17 mouse cellular contexts compared by ENCODE assay signal in genomic region chr6:42391796-42392330, GRCm38 (mm10). TPM values are rescaled to one million over a fixed set of nuclear protein-coding genes. Genes with fewer than 3 reads are reported as not detected.
A peak's percentile ranks its signal among the peaks of the same experiment; 100 is the strongest.
DNase-seq lines count a peak whose midpoint lies in the region; ATAC-seq and TF ChIP-seq lines count a peak whose summit lies in the region.
"Had no signal": no experiment of that assay in that cellular context is flagged by ENCODE, and none has a peak within 500 bp of the region (broad histone marks: within the 10 kb centered on the region; RNA-seq: fewer than 3 reads in every experiment).

No protein-coding gene starts in this region.

- no peak for TF ChIP-seq POLR2A in kidney, adult 2 months (IDR thresholded peaks at IDR 0.05; ENCODE audit: low read depth, low read length)

- TF ChIP-seq CTCF in kidney, adult 2 months (conservative IDR thresholded peaks at IDR 0.05; ENCODE audit: insufficient read depth, insufficient read length, low read depth, low read length), result no peak
- TF ChIP-seq CTCF in stomach, postnatal 0 days (IDR thresholded peaks at IDR 0.05; ENCODE audit: low read depth), result no peak
- no peak for TF ChIP-seq CTCF in lung, postnatal 0 days (IDR thresholded peaks at IDR 0.05)

- ATAC-seq in stomach, embryonic 14.5 days (ENCODE audit: insufficient number of reproducible peaks, insufficient read depth, low FRiP score, low read depth), result no peak
- no peak for ATAC-seq in stomach, postnatal 0 days (ENCODE audit: low FRiP score, low TSS enrichment)
- ATAC-seq in lung, postnatal 0 days, result peak; percentile 67
- no peak for ATAC-seq in midbrain, embryonic 16.5 days
- ATAC-seq: forebrain, embryonic 16.5 days; inflammation-experienced regulatory T-cells, adult 6 months; Patski had no signal

- no peak overlapping the region for H3K9ac ChIP-seq in stomach, embryonic 14.5 days (replicated peaks; ENCODE audit: low read depth, low read length)
- H3K9ac ChIP-seq in stomach, postnatal 0 days (ENCODE audit: low read length), result no peak overlapping the region
- H3K9ac ChIP-seq in lung, postnatal 0 days (replicated peaks; ENCODE audit: low read depth), result no peak overlapping the region
- H3K9ac ChIP-seq in midbrain, embryonic 16.5 days (ENCODE audit: low read depth, low read length), result no peak overlapping the region
- H3K9ac ChIP-seq: midbrain, embryonic 12.5 days had no signal

- WGBS in kidney, adult 2 months, result 26% methylated on average over 2 of the region's 2 CpGs
- 20% methylated on average over 2 of the region's 2 CpGs for WGBS in stomach, embryonic 14.5 days
- WGBS in stomach, postnatal 0 days, result 21% methylated on average over 2 of the region's 2 CpGs
- 13% methylated on average over 2 of the region's 2 CpGs for WGBS in lung, postnatal 0 days
- WGBS in midbrain, embryonic 16.5 days, result 59% methylated on average over 2 of the region's 2 CpGs

- no peak overlapping the region for H3K4me2 ChIP-seq in stomach, embryonic 14.5 days (replicated peaks; ENCODE audit: low read depth, low read length)
- no peak overlapping the region for H3K4me2 ChIP-seq in stomach, postnatal 0 days (replicated peaks; ENCODE audit: low read depth)
- no peak overlapping the region for H3K4me2 ChIP-seq in lung, postnatal 0 days (replicated peaks; ENCODE audit: low read depth, low read length)
- H3K4me2 ChIP-seq in midbrain, embryonic 16.5 days (ENCODE audit: low read length), result no peak overlapping the region
- H3K4me2 ChIP-seq: liver, embryonic 11.5 days; midbrain, embryonic 12.5 days had no signal

- H3K27me3 ChIP-seq in kidney, adult 2 months (replicated peaks; ENCODE audit: control insufficient read depth, insufficient read depth, low read length), result no peaks in the 10 kb centered on the region
- H3K27me3 ChIP-seq in stomach, embryonic 14.5 days (ENCODE audit: control insufficient read depth, insufficient read depth, low read length), result no peaks in the 10 kb centered on the region
- no peaks in the 10 kb centered on the region for H3K27me3 ChIP-seq in stomach, postnatal 0 days (ENCODE audit: control insufficient read depth, insufficient read depth, low read length)
- H3K27me3 ChIP-seq in lung, postnatal 0 days (replicated peaks; ENCODE audit: insufficient read depth, low read length), result no peaks in the 10 kb centered on the region
- no peaks in the 10 kb centered on the region for H3K27me3 ChIP-seq in midbrain, embryonic 16.5 days (ENCODE audit: control insufficient read depth, insufficient read depth, low read depth, low read length)
- H3K27me3 ChIP-seq: midbrain, embryonic 12.5 days; Patski had no signal

- no peaks in the 10 kb centered on the region for H3K9me3 ChIP-seq in stomach, embryonic 14.5 days (ENCODE audit: control insufficient read depth, low read depth, low read length)
- no peaks in the 10 kb centered on the region for H3K9me3 ChIP-seq in stomach, postnatal 0 days (ENCODE audit: control insufficient read depth, low read length)
- no peaks in the 10 kb centered on the region for H3K9me3 ChIP-seq in lung, postnatal 0 days (ENCODE audit: low read length)
- no peaks in the 10 kb centered on the region for H3K9me3 ChIP-seq in midbrain, embryonic 16.5 days (replicated peaks; ENCODE audit: control insufficient read depth, low read length, poor library complexity, severe bottlenecking)
- H3K9me3 ChIP-seq: hindbrain, embryonic 10.5 days; midbrain, embryonic 12.5 days had no signal

- DNase-seq in kidney, adult 2 months, result peak; percentile 30
- DNase-seq in kidney, adult 8-10 months, result no peak
- DNase-seq in stomach, postnatal 0 days (ENCODE audit: low spot score), result no peak
- DNase-seq in lung, postnatal 0 days (ENCODE audit: low spot score), result peak; percentile 88
- DNase-seq in cerebellum, postnatal 36 days, result no peak
- DNase-seq: cerebellum, adult 2 months; gastrocnemius, adult 2 months; right cerebral cortex, postnatal 14 days had no signal

- no peak for TF ChIP-seq EP300 in stomach, postnatal 0 days (optimal IDR thresholded peaks at IDR 0.05)
- TF ChIP-seq EP300 in lung, postnatal 0 days (IDR thresholded peaks at IDR 0.05), result peak; percentile 32; the same call in 1 of the 2 replicates

- no peaks in the 10 kb centered on the region for H3K36me3 ChIP-seq in kidney, adult 2 months (ENCODE audit: control insufficient read depth, insufficient read depth, low read length)
- H3K36me3 ChIP-seq in stomach, embryonic 14.5 days (ENCODE audit: control insufficient read depth, insufficient read depth, low read length), result no peaks in the 10 kb centered on the region
- no peaks in the 10 kb centered on the region for H3K36me3 ChIP-seq in stomach, postnatal 0 days (ENCODE audit: control insufficient read depth, insufficient read depth, low read length)
- H3K36me3 ChIP-seq in lung, postnatal 0 days (ENCODE audit: insufficient read depth, low read length), result no peaks in the 10 kb centered on the region
- no peaks in the 10 kb centered on the region for H3K36me3 ChIP-seq in midbrain, embryonic 16.5 days (ENCODE audit: control insufficient read depth, insufficient read depth, low read length)
- H3K36me3 ChIP-seq: hindbrain, embryonic 10.5 days; midbrain, embryonic 12.5 days had no signal

- H3K4me3 ChIP-seq in kidney, adult 2 months (ENCODE audit: insufficient read depth, low read depth, low read length), result no peak overlapping the region
- no peak overlapping the region for H3K4me3 ChIP-seq in stomach, embryonic 14.5 days (ENCODE audit: low read depth, low read length)
- no peak overlapping the region for H3K4me3 ChIP-seq in stomach, postnatal 0 days (ENCODE audit: low read depth, low read length)
- no peak overlapping the region for H3K4me3 ChIP-seq in lung, postnatal 0 days (ENCODE audit: low read depth, low read length)
- H3K4me3 ChIP-seq in midbrain, embryonic 16.5 days (ENCODE audit: low read depth, low read length), result no peak overlapping the region
- H3K4me3 ChIP-seq: erythroblast, embryonic 14.5 days; gastrocnemius, adult 2 months; hindbrain, embryonic 10.5 days; midbrain, embryonic 12.5 days had no signal

- H3K4me1 ChIP-seq in kidney, adult 2 months (ENCODE audit: control insufficient read depth, insufficient read depth, low read length), result peaks cover 3% of the 10 kb centered on the region; the same call in 1 of the 2 replicates
- 0 out of 2 replicates have a peak, but pooled peaks cover 8% of the 10 kb centered on the region for H3K4me1 ChIP-seq in stomach, embryonic 14.5 days (ENCODE audit: control insufficient read depth, insufficient read depth, low read length)
- peaks cover 1% of the 10 kb centered on the region; the same call in 1 of the 2 replicates for H3K4me1 ChIP-seq in stomach, postnatal 0 days (replicated peaks; ENCODE audit: control insufficient read depth, insufficient read depth)
- peaks cover 9% of the 10 kb centered on the region; the same call in 1 of the 2 replicates for H3K4me1 ChIP-seq in lung, postnatal 0 days (ENCODE audit: insufficient read depth, low read depth, low read length)
- H3K4me1 ChIP-seq in midbrain, embryonic 16.5 days (ENCODE audit: control insufficient read depth, insufficient read depth, low read length), result no peaks in the 10 kb centered on the region
- H3K4me1 ChIP-seq: hindbrain, embryonic 10.5 days; midbrain, embryonic 12.5 days had no signal

- peak overlapping the region; percentile 43; the same call in 1 of the 2 replicates for H3K27ac ChIP-seq in kidney, adult 2 months (ENCODE audit: insufficient read depth, low read depth, low read length)
- H3K27ac ChIP-seq in stomach, embryonic 14.5 days (ENCODE audit: low read length), result peak overlapping the region; percentile 0; the same call in 1 of the 2 replicates
- H3K27ac ChIP-seq in stomach, postnatal 0 days (replicated peaks), result no peak overlapping the region
- H3K27ac ChIP-seq in lung, postnatal 0 days (ENCODE audit: low read length), result peak overlapping the region; percentile 58; the same call in 1 of the 2 replicates
- H3K27ac ChIP-seq in midbrain, embryonic 16.5 days (ENCODE audit: low read length), result no peak overlapping the region
- H3K27ac ChIP-seq: gastrocnemius, adult 2 months; hindbrain, embryonic 10.5 days; midbrain, embryonic 12.5 days had no signal

RNA-seq across cellular contexts. Expression of gene Tas2r143, which starts 8.2 kb away (rescaled TPM):
- polyA plus RNA-seq in kidney, adult 2 months (2012; rRNA removed), result not detected in 2 replicates
- polyA plus RNA-seq in stomach, embryonic 14.5 days (2014; fragmentation: Nextera tagmentation; extraction: Ambion mirVana), result not detected in 2 replicates
- not detected in 2 replicates for polyA plus RNA-seq in stomach, postnatal 0 days (2015; fragmentation: Nextera tagmentation; extraction: Ambion mirVana)
- 0.15 TPM in 1 of 2 replicates, not detected in the other for polyA plus RNA-seq in lung, postnatal 0 days (2015; fragmentation: Nextera tagmentation; extraction: Ambion mirVana)
- polyA plus RNA-seq in midbrain, embryonic 16.5 days (2015; fragmentation: Nextera tagmentation; extraction: Ambion mirVana), result not detected in 2 replicates
- polyA plus RNA-seq: erythroblast, embryonic 14.5 days; forebrain, embryonic 16.5 days; hindbrain, embryonic 10.5 days; inflammation-experienced regulatory T-cells, adult 6 months; liver, embryonic 11.5 days; midbrain, embryonic 12.5 days; Patski had no signal

RNA-seq across cellular contexts. Expression of gene Tas2r135, which starts 13.4 kb away (rescaled TPM):
- polyA plus RNA-seq in kidney, adult 2 months (2012; rRNA removed), result not detected in 2 replicates
- not detected in 2 replicates for polyA plus RNA-seq in stomach, embryonic 14.5 days (2014; fragmentation: Nextera tagmentation; extraction: Ambion mirVana)
- not detected in 2 replicates for polyA plus RNA-seq in stomach, postnatal 0 days (2015; fragmentation: Nextera tagmentation; extraction: Ambion mirVana)
- 0.18 TPM in 1 of 2 replicates, not detected in the other for polyA plus RNA-seq in lung, postnatal 0 days (2015; fragmentation: Nextera tagmentation; extraction: Ambion mirVana)
- polyA plus RNA-seq in midbrain, embryonic 16.5 days (2015; fragmentation: Nextera tagmentation; extraction: Ambion mirVana), result not detected in 2 replicates
- polyA plus RNA-seq: erythroblast, embryonic 14.5 days; forebrain, embryonic 16.5 days; hindbrain, embryonic 10.5 days; inflammation-experienced regulatory T-cells, adult 6 months; liver, embryonic 11.5 days; midbrain, embryonic 12.5 days; Patski had no signal

RNA-seq across cellular contexts. Expression of gene Epha1, which starts 18.8 kb away (rescaled TPM):
- polyA plus RNA-seq in kidney, adult 2 months (2012; rRNA removed), result 17.0 and 20.0 TPM in 2 replicates
- polyA plus RNA-seq in stomach, embryonic 14.5 days (2014; fragmentation: Nextera tagmentation; extraction: Ambion mirVana), result 4.0 and 5.3 TPM in 2 replicates
- polyA plus RNA-seq in stomach, postnatal 0 days (2015; fragmentation: Nextera tagmentation; extraction: Ambion mirVana), result 19.9 and 20.1 TPM in 2 replicates
- 21.8 TPM in 2 replicates for polyA plus RNA-seq in lung, postnatal 0 days (2015; fragmentation: Nextera tagmentation; extraction: Ambion mirVana)
- 0.47 and 0.94 TPM in 2 replicates for polyA plus RNA-seq in midbrain, embryonic 16.5 days (2015; fragmentation: Nextera tagmentation; extraction: Ambion mirVana)

RNA-seq across cellular contexts. Expression of gene Zyx, which starts 42.4 kb away (rescaled TPM):
- 90.0 and 94.2 TPM in 2 replicates for polyA plus RNA-seq in kidney, adult 2 months (2012; rRNA removed)
- polyA plus RNA-seq in stomach, embryonic 14.5 days (2014; fragmentation: Nextera tagmentation; extraction: Ambion mirVana), result 112 and 117 TPM in 2 replicates
- 60.5 and 68.0 TPM in 2 replicates for polyA plus RNA-seq in stomach, postnatal 0 days (2015; fragmentation: Nextera tagmentation; extraction: Ambion mirVana)
- 166 and 183 TPM in 2 replicates for polyA plus RNA-seq in lung, postnatal 0 days (2015; fragmentation: Nextera tagmentation; extraction: Ambion mirVana)
- polyA plus RNA-seq in midbrain, embryonic 16.5 days (2015; fragmentation: Nextera tagmentation; extraction: Ambion mirVana), result 55.1 and 56.5 TPM in 2 replicates

RNA-seq across cellular contexts. Expression of gene Tas2r126, which starts 42.5 kb away (rescaled TPM):
- polyA plus RNA-seq in kidney, adult 2 months (2012; rRNA removed), result not detected in 2 replicates
- not detected in 2 replicates for polyA plus RNA-seq in stomach, embryonic 14.5 days (2014; fragmentation: Nextera tagmentation; extraction: Ambion mirVana)
- not detected in 2 replicates for polyA plus RNA-seq in stomach, postnatal 0 days (2015; fragmentation: Nextera tagmentation; extraction: Ambion mirVana)
- not detected in 2 replicates for polyA plus RNA-seq in lung, postnatal 0 days (2015; fragmentation: Nextera tagmentation; extraction: Ambion mirVana)
- polyA plus RNA-seq in midbrain, embryonic 16.5 days (2015; fragmentation: Nextera tagmentation; extraction: Ambion mirVana), result not detected in 2 replicates
- polyA plus RNA-seq: erythroblast, embryonic 14.5 days; forebrain, embryonic 16.5 days; hindbrain, embryonic 10.5 days; inflammation-experienced regulatory T-cells, adult 6 months; liver, embryonic 11.5 days; midbrain, embryonic 12.5 days; Patski had no signal

Comparison
In these comparisons a context has a peak if more than half of its experiments do, and no peak if none do; other contexts are left out.
1. DNase-seq: peak in kidney, adult 2 months (single experiment) and lung, postnatal 0 days (single experiment); none in kidney, adult 8-10 months (0 of 2), stomach, postnatal 0 days (single experiment) and cerebellum, postnatal 36 days (0 of 2).
2. H3K27ac ChIP-seq: peak in kidney, adult 2 months (single experiment), stomach, embryonic 14.5 days (single experiment) and lung, postnatal 0 days (single experiment); none in stomach, postnatal 0 days (single experiment) and midbrain, embryonic 16.5 days (single experiment).